In genomic region chr6:86823051-86823431, GRCm38 (mm10) we compare ENCODE assay signal across 8 mouse cellular contexts. TPM values are rescaled to one million over a fixed set of nuclear protein-coding genes. Genes with fewer than 3 reads are reported as not detected.
DNase-seq lines count a peak whose midpoint lies in the region; ATAC-seq and TF ChIP-seq lines count a peak whose summit lies in the region.

No protein-coding gene starts in this region.

- H3K4me1 ChIP-seq in heart, embryonic 13.5 days, result peaks cover 23% of the 10 kb centered on the region
- H3K4me1 ChIP-seq in E14TG2a.4 (replicated peaks; ENCODE audit: low read depth, low read length), result peaks cover 64% of the 10 kb centered on the region
- peaks cover 12% of the 10 kb centered on the region for H3K4me1 ChIP-seq in embryonic facial prominence, embryonic 15.5 days
- peaks cover 8% of the 10 kb centered on the region for H3K4me1 ChIP-seq in midbrain, embryonic 13.5 days (replicated peaks)
- peaks cover 7% of the 10 kb centered on the region for H3K4me1 ChIP-seq in forebrain, embryonic 12.5 days

- WGBS in heart, embryonic 13.5 days, result 30% methylated on average over 9 of the region's 9 CpGs
- 31% methylated on average over 9 of the region's 9 CpGs for WGBS in embryonic facial prominence, embryonic 15.5 days
- 27% methylated on average over 9 of the region's 9 CpGs for WGBS in midbrain, embryonic 13.5 days
- WGBS in forebrain, embryonic 12.5 days, result 30% methylated on average over 9 of the region's 9 CpGs

- no peaks in the 10 kb centered on the region for H3K9me3 ChIP-seq in heart, embryonic 13.5 days
- H3K9me3 ChIP-seq in E14TG2a.4 (ENCODE audit: low read length), result no peaks in the 10 kb centered on the region
- no peaks in the 10 kb centered on the region for H3K9me3 ChIP-seq in embryonic facial prominence, embryonic 15.5 days (replicated peaks)
- H3K9me3 ChIP-seq in midbrain, embryonic 13.5 days, result no peaks in the 10 kb centered on the region
- no peaks in the 10 kb centered on the region for H3K9me3 ChIP-seq in forebrain, embryonic 12.5 days

- H3K36me3 ChIP-seq in heart, embryonic 13.5 days, result no peaks in the 10 kb centered on the region
- H3K36me3 ChIP-seq in E14TG2a.4 (ENCODE audit: insufficient read depth, low read length), result no peaks in the 10 kb centered on the region
- H3K36me3 ChIP-seq in embryonic facial prominence, embryonic 15.5 days, result no peaks in the 10 kb centered on the region
- no peaks in the 10 kb centered on the region for H3K36me3 ChIP-seq in midbrain, embryonic 13.5 days
- no peaks in the 10 kb centered on the region for H3K36me3 ChIP-seq in forebrain, embryonic 12.5 days (replicated peaks)

- no peak for TF ChIP-seq CTCF in E14TG2a.4 (conservative IDR thresholded peaks at IDR 0.05; ENCODE audit: low read length)

- 0 out of 2 replicates have a peak overlapping the region, but pooled peaks have one; percentile 21 for H3K27ac ChIP-seq in heart, embryonic 13.5 days (replicated peaks)
- no peak overlapping the region for H3K27ac ChIP-seq in embryonic facial prominence, embryonic 15.5 days (replicated peaks)
- H3K27ac ChIP-seq in midbrain, embryonic 13.5 days, result no peak overlapping the region
- H3K27ac ChIP-seq in forebrain, embryonic 12.5 days, result no peak overlapping the region

- no peak for ATAC-seq in heart, embryonic 13.5 days (ENCODE audit: extremely low read depth, insufficient number of reproducible peaks, low FRiP score, low TSS enrichment)
- ATAC-seq in embryonic facial prominence, embryonic 15.5 days (ENCODE audit: insufficient number of reproducible peaks, low FRiP score, low TSS enrichment, low read depth), result no peak
- ATAC-seq in midbrain, embryonic 13.5 days, result no peak
- ATAC-seq in erythroblast, adult 5-6 weeks (replicated peaks; ENCODE audit: low FRiP score, poor library complexity, severe bottlenecking), result no peak
- no peak for ATAC-seq in forebrain, embryonic 12.5 days (ENCODE audit: low FRiP score)

- no peaks in the 10 kb centered on the region for H3K27me3 ChIP-seq in heart, embryonic 13.5 days (replicated peaks)
- H3K27me3 ChIP-seq in E14TG2a.4 (ENCODE audit: insufficient read depth, low read length), result no peaks in the 10 kb centered on the region
- no peaks in the 10 kb centered on the region for H3K27me3 ChIP-seq in embryonic facial prominence, embryonic 15.5 days
- H3K27me3 ChIP-seq in midbrain, embryonic 13.5 days, result peaks cover 7% of the 10 kb centered on the region
- H3K27me3 ChIP-seq in forebrain, embryonic 12.5 days, result peaks cover 16% of the 10 kb centered on the region; the same call in 1 of the 2 replicates

- peak overlapping the region; percentile 44; the same call in 1 of the 2 replicates for H3K4me3 ChIP-seq in heart, embryonic 13.5 days
- peak overlapping the region; percentile 39 for H3K4me3 ChIP-seq in E14TG2a.4 (replicated peaks; ENCODE audit: low read length)
- H3K4me3 ChIP-seq in embryonic facial prominence, embryonic 15.5 days (replicated peaks), result no peak overlapping the region
- no peak overlapping the region for H3K4me3 ChIP-seq in midbrain, embryonic 13.5 days (replicated peaks)
- H3K4me3 ChIP-seq in forebrain, embryonic 12.5 days (replicated peaks), result no peak overlapping the region

- H3K4me2 ChIP-seq in heart, embryonic 13.5 days, result peak overlapping the region; percentile 73
- H3K4me2 ChIP-seq in embryonic facial prominence, embryonic 15.5 days (replicated peaks), result peak overlapping the region; percentile 47
- H3K4me2 ChIP-seq in midbrain, embryonic 13.5 days (replicated peaks), result peak overlapping the region; percentile 49; the same call in 1 of the 2 replicates
- no peak overlapping the region for H3K4me2 ChIP-seq in forebrain, embryonic 12.5 days

- no peak overlapping the region for H3K9ac ChIP-seq in heart, embryonic 13.5 days
- H3K9ac ChIP-seq in embryonic facial prominence, embryonic 15.5 days, result no peak overlapping the region
- H3K9ac ChIP-seq in midbrain, embryonic 13.5 days (replicated peaks), result no peak overlapping the region
- H3K9ac ChIP-seq in forebrain, embryonic 12.5 days, result no peak overlapping the region

- DNase-seq in heart, postnatal 4 days, result no peak
- no peak for DNase-seq in layer of hippocampus, postnatal 25 days (ENCODE audit: extremely low spot score in 1 of 2, low spot score in 1 of 2)

RNA-seq across cellular contexts. Expression of gene Aak1, which starts 26.3 kb away (rescaled TPM):
- polyA plus RNA-seq in heart, embryonic 13.5 days (2015; fragmentation: Nextera tagmentation; extraction: Ambion mirVana), result 16.1 and 18.2 TPM in 2 replicates
- total RNA-seq in heart, postnatal 4 days (2021), result 100 to 1,000 TPM in 1 of 2 experiments, 10 to 100 TPM in 1; 99.0 to 109 TPM
- 15.2 and 16.7 TPM in 2 replicates for polyA plus RNA-seq in embryonic facial prominence, embryonic 15.5 days (2015; fragmentation: Nextera tagmentation; extraction: Ambion mirVana)
- polyA plus RNA-seq in midbrain, embryonic 13.5 days (2015; fragmentation: Nextera tagmentation; extraction: Ambion mirVana), result 32.1 and 34.4 TPM in 2 replicates
- 100 to 1,000 TPM; 399 to 433 TPM for total RNA-seq in layer of hippocampus, postnatal 25 days (2021)
- 4.4 and 24.0 TPM in 2 replicates for total RNA-seq in erythroblast, adult 5-6 weeks (2015; ENCODE audit: low replicate concordance)
- 3.1 and 10.4 TPM in 2 replicates for total RNA-seq in erythroblast, adult 5-6 weeks (2017; ENCODE audit: low replicate concordance)
- 29.7 and 32.9 TPM in 2 replicates for polyA plus RNA-seq in forebrain, embryonic 12.5 days (2016; fragmentation: Nextera tagmentation; extraction: Ambion mirVana)

RNA-seq across cellular contexts. Expression of gene Anxa4, which starts 29.7 kb away (rescaled TPM):
- 20.1 and 24.2 TPM in 2 replicates for polyA plus RNA-seq in heart, embryonic 13.5 days (2015; fragmentation: Nextera tagmentation; extraction: Ambion mirVana)
- 10 to 100 TPM; 36.4 to 36.5 TPM for total RNA-seq in heart, postnatal 4 days (2021)
- polyA plus RNA-seq in embryonic facial prominence, embryonic 15.5 days (2015; fragmentation: Nextera tagmentation; extraction: Ambion mirVana), result 50.0 and 50.7 TPM in 2 replicates
- 3.2 and 3.4 TPM in 2 replicates for polyA plus RNA-seq in midbrain, embryonic 13.5 days (2015; fragmentation: Nextera tagmentation; extraction: Ambion mirVana)
- 1 to 10 TPM; 4.8 to 6.2 TPM for total RNA-seq in layer of hippocampus, postnatal 25 days (2021)
- 3.7 and 5.9 TPM in 2 replicates for total RNA-seq in erythroblast, adult 5-6 weeks (2015; ENCODE audit: low replicate concordance)
- total RNA-seq in erythroblast, adult 5-6 weeks (2017; ENCODE audit: low replicate concordance), result 3.7 and 8.4 TPM in 2 replicates
- polyA plus RNA-seq in forebrain, embryonic 12.5 days (2016; fragmentation: Nextera tagmentation; extraction: Ambion mirVana), result 4.1 and 6.1 TPM in 2 replicates

Comparison
In these comparisons a context has a peak if more than half of its experiments do, and no peak if none do; other contexts are left out.
1. H3K4me3 ChIP-seq: peak in heart, embryonic 13.5 days (single experiment) and E14TG2a.4 (single experiment); none in embryonic facial prominence, embryonic 15.5 days (single experiment), midbrain, embryonic 13.5 days (single experiment) and forebrain, embryonic 12.5 days (single experiment).